Mouse (Mus musculus) T-helper 1 cell (primary cell): Measurements from ENCODE around the gene Lpcat1.

Source experiments
- in situ Hi-C: fragments of 300-600 bp; cut with MboI, MseI; formaldehyde crosslinking; loops from one replicate; pipeline ENCODE4 v1.15.1; 2025; ENCODE audit warnings: high pct_unique_total_duplicates

Gene Lpcat1

DNA sequence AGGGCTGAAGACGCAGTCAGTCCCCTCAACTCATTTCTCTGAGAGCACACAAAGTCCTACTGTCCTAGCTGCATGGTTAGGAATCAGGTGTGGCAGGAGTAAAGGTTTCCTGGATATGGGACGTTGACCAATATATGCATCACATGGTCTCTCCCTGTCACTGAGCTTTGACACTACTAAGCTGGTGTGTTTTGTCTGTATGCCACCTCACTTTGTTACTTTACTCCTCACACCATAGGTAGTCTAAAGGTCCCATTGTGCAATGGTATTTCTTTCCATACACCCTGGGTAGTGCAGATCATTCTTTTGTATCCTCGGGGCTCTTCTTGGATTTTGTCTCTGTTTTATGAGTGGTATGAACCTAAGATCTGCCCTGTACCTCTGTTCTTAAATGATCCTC lies 66.7 kb downstream of the Lpcat1 start:
- in situ Hi-C loops = loop anchor here (25.0 kb wide), 1 partner anchor 896 kb away; the partner anchor contains the start of gene Irx2

DNA sequence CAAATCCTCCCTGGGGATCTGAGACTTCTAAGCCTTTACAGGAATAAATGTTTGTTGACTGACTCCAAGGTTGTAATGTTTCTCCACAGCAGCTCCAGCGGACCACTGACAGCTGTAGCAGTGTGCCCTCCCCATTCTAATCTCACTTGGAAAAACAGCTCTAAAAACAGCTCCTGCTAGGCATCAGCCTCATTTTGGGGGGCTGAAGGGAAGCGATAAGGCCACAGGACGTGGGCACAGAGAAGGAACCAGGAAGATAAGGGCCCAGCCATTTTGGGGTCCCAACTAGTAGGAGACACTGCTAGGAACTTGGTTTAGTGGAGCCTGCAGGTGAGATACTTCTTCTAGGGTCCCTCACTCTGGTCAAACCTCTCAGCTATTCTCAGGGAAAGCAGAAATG lies 68.3 kb downstream of the Lpcat1 start:
- in situ Hi-C loops = loop anchor here (25.0 kb wide), 1 partner anchor 898 kb away; the partner anchor contains the start of gene Irx2

DNA sequence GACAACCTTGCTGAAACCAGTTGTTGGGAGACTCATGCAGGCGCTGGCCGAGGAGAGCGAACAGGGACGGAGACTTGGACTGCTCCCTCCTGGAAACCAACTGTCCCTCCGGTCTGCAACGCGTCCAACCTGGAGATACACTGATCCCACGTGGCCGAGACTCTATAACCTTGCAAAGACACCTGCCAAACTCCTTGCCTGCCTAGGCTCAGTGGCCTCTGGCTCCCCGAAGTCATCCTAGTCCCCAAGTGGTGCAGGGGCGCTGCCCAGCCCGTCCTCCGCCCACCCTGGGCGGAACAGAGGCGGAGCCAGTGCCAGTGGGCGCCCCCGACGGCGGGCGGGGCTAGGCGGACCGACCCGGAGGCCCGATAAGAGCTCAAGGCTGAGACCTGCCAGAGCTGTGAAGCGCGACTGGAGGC lies 69.4 kb downstream of the Lpcat1 start, which contains the start of gene Slc6a3:
Gene Slc6a3 (plus strand): TSS at position 345 of the 419 bp plus-strand sequence.
- in situ Hi-C loops = loop anchor here (25.0 kb wide), 1 partner anchor 899 kb away; the partner anchor contains the start of gene Irx2

DNA sequence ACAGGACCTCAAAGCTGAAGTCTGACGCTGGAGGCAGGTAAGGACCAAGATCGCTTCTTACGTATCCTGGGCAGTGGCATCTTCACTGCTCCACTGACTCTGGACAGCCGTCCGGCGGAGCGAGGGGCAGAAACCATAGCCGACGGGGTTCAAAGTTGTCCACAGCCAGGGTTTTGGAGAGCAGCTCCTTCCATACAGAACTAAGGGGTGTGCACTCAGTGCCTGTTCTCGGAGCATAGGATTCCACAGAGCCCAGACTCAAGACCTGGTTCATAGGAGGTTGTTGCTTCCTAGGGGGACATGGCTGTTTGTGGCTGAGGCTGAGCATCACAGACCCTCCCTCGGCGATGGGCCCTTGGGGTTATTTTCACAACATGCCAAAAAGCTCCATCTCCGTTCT lies 69.8 kb downstream of the Lpcat1 start:
- in situ Hi-C loops = loop anchor here (25.0 kb wide), 1 partner anchor 900 kb away; the partner anchor contains the start of gene Irx2

DNA sequence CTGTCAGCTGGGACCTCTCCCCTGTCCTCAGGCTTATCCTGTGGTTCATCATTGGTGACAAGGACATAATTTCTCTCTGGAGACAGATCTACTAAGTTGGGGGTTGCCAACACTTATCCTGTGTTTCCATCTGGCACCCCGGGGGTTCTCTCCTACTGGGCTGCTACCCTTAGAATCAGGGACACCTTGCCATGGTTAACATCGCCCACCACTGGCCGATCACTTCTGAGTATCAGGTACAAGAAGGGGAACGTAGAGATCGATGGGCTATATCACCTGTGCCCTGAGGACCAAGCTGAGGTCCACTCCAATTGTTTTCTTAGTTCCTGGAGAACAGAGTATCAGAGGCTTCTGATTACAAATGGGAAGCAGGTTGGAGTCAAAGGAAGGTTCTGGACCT lies 97.2 kb downstream of the Lpcat1 start:
- in situ Hi-C loops = no loop called here
